Mouse (Mus musculus): Measurements from ENCODE around the gene Zfp169. TPM values are rescaled to one million over a fixed set of nuclear protein-coding genes. Genes with fewer than 3 reads are reported as not detected.
"Not testable (repeated sequence)": the region's sequence is repeated elsewhere in the genome, so short reads cannot be mapped to it uniquely, and the experiment has no call there.

The Zfp169 gene
- polyA plus RNA-seq, 1 experiment from 2014 or later, result 5.8 TPM

DNA sequence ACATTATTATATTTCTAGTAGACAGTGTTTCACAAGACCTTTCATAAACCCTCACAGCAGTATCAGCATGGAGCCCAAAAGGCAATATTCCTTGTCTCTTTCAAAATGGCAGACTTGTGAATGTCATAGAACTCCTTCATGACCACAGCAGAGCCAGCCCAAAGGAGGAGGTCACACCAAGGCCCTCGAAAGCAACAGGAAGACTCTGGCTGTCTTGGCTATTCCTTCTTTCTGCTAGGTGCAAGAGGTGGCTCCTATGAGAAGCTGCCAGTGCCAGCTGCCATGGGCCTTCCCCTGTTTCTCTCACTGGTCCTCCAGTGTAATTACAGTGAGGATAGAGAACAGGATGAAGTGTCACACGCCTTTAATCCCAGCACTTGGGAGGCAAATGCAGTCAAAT lies 15.8 kb upstream of the Zfp169 start:
- peak; percentile 21; the same call in 1 of the 2 replicates for ATAC-seq (ENCODE audit: low read depth)
- Histone ChIP-seq H3K9ac (replicated peaks; ENCODE audit: low read depth, low read length) (no peak overlapping the region), H3K4me1 (ENCODE audit: control insufficient read depth, insufficient read depth, low read length) (no peaks in the 10 kb centered on the region), H3K4me2 (ENCODE audit: low read depth, low read length) (no peak overlapping the region), H3K4me3 (ENCODE audit: low read depth, low read length) (no peak overlapping the region), H3K27ac (ENCODE audit: low read depth, low read length) (0 out of 2 replicates have a peak overlapping the region, but pooled peaks have one; percentile 34), H3K9me3 (ENCODE audit: control insufficient read depth, low read length) (no peaks in the 10 kb centered on the region), H3K36me3 (ENCODE audit: control insufficient read depth, insufficient read depth, low read length) (no peaks in the 10 kb centered on the region), H3K27me3 (ENCODE audit: control insufficient read depth, insufficient read depth, low read length) (no peaks in the 10 kb centered on the region)
- WGBS, result 52% methylated on average over 2 of the region's 2 CpGs

DNA sequence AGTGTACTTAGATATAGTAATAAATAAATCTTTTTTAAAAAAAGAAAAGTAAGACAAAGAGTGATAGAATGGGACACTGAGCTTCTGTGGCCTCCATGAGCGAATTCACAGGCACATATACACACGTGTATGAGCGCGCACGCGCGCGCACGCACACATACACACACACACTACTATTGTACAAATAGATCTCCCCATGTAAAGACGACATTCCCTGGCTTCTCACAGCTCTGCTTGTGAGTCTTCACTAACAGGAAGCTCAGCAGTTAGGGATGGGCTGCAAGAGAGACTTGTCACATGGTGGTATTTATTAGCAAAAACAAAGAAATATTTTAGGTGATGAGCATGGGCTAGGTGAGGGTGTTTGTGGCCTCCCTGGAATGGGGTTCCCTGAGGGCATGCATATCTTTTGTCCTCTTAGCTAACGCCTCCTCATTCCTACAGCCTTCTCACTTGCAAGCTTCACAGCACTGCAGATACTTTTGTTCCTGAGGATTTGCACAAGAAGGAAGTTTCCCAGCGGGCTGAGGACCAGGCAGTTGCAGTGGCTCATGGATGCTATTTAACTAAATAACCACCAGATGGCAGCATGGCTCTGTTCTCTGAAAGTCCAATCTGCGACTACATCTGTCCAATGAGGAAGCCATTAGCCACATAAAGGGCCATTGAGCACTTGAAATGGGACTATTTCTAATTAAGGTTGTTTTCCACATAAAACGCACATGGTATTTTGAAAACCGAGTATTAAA lies 15.0 kb upstream of the Zfp169 start:
- H3K4me1 ChIP-seq (ENCODE audit: control insufficient read depth, insufficient read depth, low read length), result no peaks in the 10 kb centered on the region
- no peaks in the 10 kb centered on the region for H3K9me3 ChIP-seq (ENCODE audit: control insufficient read depth, low read length)
- H3K4me2 ChIP-seq (ENCODE audit: low read depth, low read length), result no peak overlapping the region
- 56% methylated on average over 15 of the region's 15 CpGs for WGBS
- H3K4me3 ChIP-seq (ENCODE audit: low read depth, low read length), result no peak overlapping the region
- no peak overlapping the region for H3K27ac ChIP-seq (ENCODE audit: low read depth, low read length)
- H3K27me3 ChIP-seq (ENCODE audit: control insufficient read depth, insufficient read depth, low read length), result no peaks in the 10 kb centered on the region
- ATAC-seq (ENCODE audit: low read depth), result peak; percentile 85
- no peaks in the 10 kb centered on the region for H3K36me3 ChIP-seq (ENCODE audit: control insufficient read depth, insufficient read depth, low read length)
- H3K9ac ChIP-seq (replicated peaks; ENCODE audit: low read depth, low read length), result no peak overlapping the region

DNA sequence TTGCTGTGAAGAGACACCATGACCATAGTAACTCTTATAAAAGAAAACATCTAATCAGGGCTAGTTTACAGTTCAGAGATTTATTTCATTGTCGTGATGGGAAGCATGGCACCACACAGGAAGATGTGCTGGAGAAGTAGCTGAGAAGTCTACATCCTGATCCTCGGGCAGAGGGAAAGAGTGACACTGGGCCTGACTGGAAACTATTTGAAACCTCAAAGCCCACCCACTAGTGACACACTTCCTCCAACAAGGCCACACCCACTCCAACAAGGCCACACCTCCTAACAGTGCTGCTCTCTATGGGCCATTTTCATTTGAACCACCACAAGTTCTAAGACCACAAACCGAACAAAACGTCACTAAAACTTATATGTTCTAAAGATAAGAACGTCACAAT lies 12.5 kb upstream of the Zfp169 start:
- 83% methylated on average over 5 of the region's 5 CpGs for WGBS
- Histone ChIP-seq H3K9me3 (ENCODE audit: control insufficient read depth, low read length) (no peaks in the 10 kb centered on the region), H3K27me3 (ENCODE audit: control insufficient read depth, insufficient read depth, low read length) (no peaks in the 10 kb centered on the region), H3K4me3 (ENCODE audit: low read depth, low read length) (no peak overlapping the region), H3K9ac (replicated peaks; ENCODE audit: low read depth, low read length) (no peak overlapping the region), H3K27ac (ENCODE audit: low read depth, low read length) (no peak overlapping the region), H3K4me2 (ENCODE audit: low read depth, low read length) (no peak overlapping the region), H3K36me3 (ENCODE audit: control insufficient read depth, insufficient read depth, low read length) (no peaks in the 10 kb centered on the region), H3K4me1 (ENCODE audit: control insufficient read depth, insufficient read depth, low read length) (no peaks in the 10 kb centered on the region)
- ATAC-seq (ENCODE audit: low read depth), result no peak

DNA sequence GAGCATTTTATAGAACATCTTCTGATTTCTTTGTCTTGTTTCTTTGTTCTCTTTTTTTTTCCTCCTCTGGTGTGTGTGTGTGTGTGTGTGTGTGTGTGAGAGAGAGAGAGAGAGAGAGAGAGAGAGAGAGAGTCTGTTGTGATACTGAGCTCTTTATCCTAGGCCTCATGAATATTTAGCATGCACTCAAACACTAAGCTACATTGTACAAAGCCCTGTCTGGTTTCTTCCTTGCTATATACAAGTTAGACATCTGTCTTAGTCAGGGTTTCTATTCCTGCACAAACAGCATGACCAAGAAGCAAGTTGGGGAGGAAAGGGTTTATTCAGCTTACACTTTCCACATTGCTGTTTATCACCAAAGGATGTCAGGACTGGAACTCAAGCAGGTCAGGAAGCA lies 5.9 kb upstream of the Zfp169 start:
- ATAC-seq (ENCODE audit: low read depth); H3K4me3 ChIP-seq (ENCODE audit: low read depth, low read length); H3K27ac ChIP-seq (ENCODE audit: low read depth, low read length): not testable (repeated sequence)

DNA sequence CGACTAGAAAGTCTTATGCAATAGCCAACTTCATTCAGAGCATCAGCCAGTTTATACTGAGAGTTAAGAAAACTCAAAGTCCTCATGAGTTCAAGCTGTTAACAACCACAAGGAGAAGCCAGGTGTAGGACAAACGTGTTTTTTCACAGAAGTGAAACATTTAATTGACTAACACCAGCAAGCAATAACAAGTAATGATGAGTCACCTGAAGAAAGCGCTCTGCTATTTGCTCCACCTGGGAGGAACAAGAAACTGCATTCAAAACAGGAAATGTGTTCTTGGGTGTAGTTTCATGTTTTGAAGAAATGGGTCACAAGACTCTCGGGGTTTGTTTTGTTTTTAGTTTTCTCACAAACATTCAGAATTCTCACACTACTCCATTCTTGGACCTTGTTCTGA lies 2.6 kb upstream of the Zfp169 start:
- Histone ChIP-seq H3K9me3 (ENCODE audit: control insufficient read depth, low read length) (no peaks in the 10 kb centered on the region), H3K4me3 (ENCODE audit: low read depth, low read length) (no peak overlapping the region), H3K4me1 (ENCODE audit: control insufficient read depth, insufficient read depth, low read length) (peaks cover 6% of the 10 kb centered on the region), H3K9ac (replicated peaks; ENCODE audit: low read depth, low read length) (no peak overlapping the region), H3K4me2 (ENCODE audit: low read depth, low read length) (no peak overlapping the region), H3K36me3 (ENCODE audit: control insufficient read depth, insufficient read depth, low read length) (no peaks in the 10 kb centered on the region), H3K27me3 (ENCODE audit: control insufficient read depth, insufficient read depth, low read length) (no peaks in the 10 kb centered on the region), H3K27ac (ENCODE audit: low read depth, low read length) (no peak overlapping the region)
- WGBS, result 87% methylated on average over 4 of the region's 4 CpGs
- no peak for ATAC-seq (ENCODE audit: low read depth)

More for the DNA sequence above, 5.9 kb upstream of the Zfp169 start:
- not testable (repeated sequence) for H3K4me2 ChIP-seq (ENCODE audit: low read depth, low read length); H3K4me1 ChIP-seq (ENCODE audit: control insufficient read depth, insufficient read depth, low read length); H3K36me3 ChIP-seq (ENCODE audit: control insufficient read depth, insufficient read depth, low read length); H3K9me3 ChIP-seq (ENCODE audit: control insufficient read depth, low read length); H3K27me3 ChIP-seq (ENCODE audit: control insufficient read depth, insufficient read depth, low read length); H3K9ac ChIP-seq (replicated peaks; ENCODE audit: low read depth, low read length)

DNA sequence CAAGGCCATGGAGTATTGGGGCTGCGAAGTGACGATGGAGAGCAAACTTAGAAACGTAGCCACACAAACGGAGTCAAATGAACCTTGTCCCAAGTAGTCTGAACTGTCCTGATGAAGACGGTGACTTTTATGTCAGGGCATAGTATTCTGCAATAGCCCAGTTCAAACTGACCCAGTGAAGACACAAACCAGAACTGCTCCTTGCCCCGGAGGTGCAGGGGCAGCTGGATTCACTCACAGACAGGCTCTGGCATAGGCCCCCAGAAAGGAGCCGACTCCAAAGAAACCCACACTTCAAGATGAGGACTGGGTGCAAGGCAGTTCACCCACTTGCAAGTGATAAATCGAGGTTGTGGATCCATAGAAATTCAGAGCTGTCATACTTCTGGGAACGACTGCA lies 4.6 kb downstream of the Zfp169 start:
- Histone ChIP-seq H3K4me2 (ENCODE audit: low read depth, low read length) (no peak overlapping the region), H3K4me1 (ENCODE audit: control insufficient read depth, insufficient read depth, low read length) (peaks cover 6% of the 10 kb centered on the region), H3K4me3 (ENCODE audit: low read depth, low read length) (no peak overlapping the region), H3K9me3 (ENCODE audit: control insufficient read depth, low read length) (no peaks in the 10 kb centered on the region), H3K27ac (ENCODE audit: low read depth, low read length) (no peak overlapping the region), H3K36me3 (ENCODE audit: control insufficient read depth, insufficient read depth, low read length) (peaks cover 7% of the 10 kb centered on the region; the same call in 1 of the 2 replicates), H3K9ac (replicated peaks; ENCODE audit: low read depth, low read length) (no peak overlapping the region), H3K27me3 (ENCODE audit: control insufficient read depth, insufficient read depth, low read length) (no peaks in the 10 kb centered on the region)
- 93% methylated on average over 9 of the region's 9 CpGs for WGBS
- ATAC-seq (ENCODE audit: low read depth), result no peak

DNA sequence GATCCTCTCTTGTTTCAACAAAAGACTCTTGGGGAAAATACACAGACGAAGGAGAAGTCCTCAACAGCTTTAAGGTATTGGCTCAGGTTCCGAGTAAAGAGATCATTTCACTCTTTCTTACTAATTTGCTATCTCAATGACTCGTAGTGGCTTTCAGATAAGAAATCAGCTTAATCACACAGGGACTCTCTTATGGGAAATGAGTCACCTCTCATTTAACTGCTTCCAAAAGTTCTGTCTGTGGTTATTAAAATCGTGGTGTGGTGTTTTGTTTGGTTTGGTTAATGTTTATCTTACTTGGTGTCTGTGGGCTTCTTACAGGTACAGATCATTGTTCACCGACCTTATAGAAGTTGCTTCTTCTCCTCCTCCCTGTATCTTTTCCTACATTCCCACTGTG lies 10.8 kb downstream of the Zfp169 start:
- no peak overlapping the region for H3K27ac ChIP-seq (ENCODE audit: low read depth, low read length)
- no peaks in the 10 kb centered on the region for H3K4me1 ChIP-seq (ENCODE audit: control insufficient read depth, insufficient read depth, low read length)
- ATAC-seq (ENCODE audit: low read depth), result no peak
- no peak overlapping the region for H3K4me3 ChIP-seq (ENCODE audit: low read depth, low read length)
- peaks cover 7% of the 10 kb centered on the region; the same call in 1 of the 2 replicates for H3K36me3 ChIP-seq (ENCODE audit: control insufficient read depth, insufficient read depth, low read length)
- no peak overlapping the region for H3K9ac ChIP-seq (replicated peaks; ENCODE audit: low read depth, low read length)
- no peaks in the 10 kb centered on the region for H3K9me3 ChIP-seq (ENCODE audit: control insufficient read depth, low read length)
- WGBS, result 93% methylated on average over 5 of the region's 5 CpGs
- no peak overlapping the region for H3K4me2 ChIP-seq (ENCODE audit: low read depth, low read length)
- H3K27me3 ChIP-seq (ENCODE audit: control insufficient read depth, insufficient read depth, low read length), result no peaks in the 10 kb centered on the region

DNA sequence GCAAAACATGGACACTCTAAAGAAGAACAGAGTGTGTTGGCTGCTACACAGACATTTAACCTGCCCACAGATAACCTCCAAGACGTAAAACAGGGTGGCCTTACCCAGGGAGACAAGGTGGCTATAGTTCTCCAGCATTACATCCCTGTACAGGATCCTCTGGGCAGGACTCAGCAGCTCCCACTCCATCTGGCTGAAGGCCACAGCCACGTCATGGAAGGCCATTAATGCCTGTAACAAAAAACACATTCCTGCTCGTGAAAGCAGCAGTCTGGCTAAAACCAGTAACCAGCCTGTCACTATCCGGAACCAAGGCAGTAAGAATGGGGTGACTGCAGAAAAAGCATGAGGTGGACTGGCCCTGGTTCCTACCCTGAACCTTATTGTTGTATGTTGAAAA lies 14.6 kb downstream of the Zfp169 start:
- 61% methylated on average over 4 of the region's 4 CpGs for WGBS
- no peak overlapping the region for H3K4me3 ChIP-seq (ENCODE audit: low read depth, low read length)
- H3K9me3 ChIP-seq (ENCODE audit: control insufficient read depth, low read length), result no peaks in the 10 kb centered on the region; the same call in 1 of the 2 replicates
- no peaks in the 10 kb centered on the region for H3K4me1 ChIP-seq (ENCODE audit: control insufficient read depth, insufficient read depth, low read length)
- H3K36me3 ChIP-seq (ENCODE audit: control insufficient read depth, insufficient read depth, low read length), result no peaks in the 10 kb centered on the region
- no peak for ATAC-seq (ENCODE audit: low read depth)
- H3K9ac ChIP-seq (replicated peaks; ENCODE audit: low read depth, low read length), result no peak overlapping the region
- no peaks in the 10 kb centered on the region for H3K27me3 ChIP-seq (ENCODE audit: control insufficient read depth, insufficient read depth, low read length)
- no peak overlapping the region for H3K27ac ChIP-seq (ENCODE audit: low read depth, low read length)
- no peak overlapping the region for H3K4me2 ChIP-seq (ENCODE audit: low read depth, low read length)

DNA sequence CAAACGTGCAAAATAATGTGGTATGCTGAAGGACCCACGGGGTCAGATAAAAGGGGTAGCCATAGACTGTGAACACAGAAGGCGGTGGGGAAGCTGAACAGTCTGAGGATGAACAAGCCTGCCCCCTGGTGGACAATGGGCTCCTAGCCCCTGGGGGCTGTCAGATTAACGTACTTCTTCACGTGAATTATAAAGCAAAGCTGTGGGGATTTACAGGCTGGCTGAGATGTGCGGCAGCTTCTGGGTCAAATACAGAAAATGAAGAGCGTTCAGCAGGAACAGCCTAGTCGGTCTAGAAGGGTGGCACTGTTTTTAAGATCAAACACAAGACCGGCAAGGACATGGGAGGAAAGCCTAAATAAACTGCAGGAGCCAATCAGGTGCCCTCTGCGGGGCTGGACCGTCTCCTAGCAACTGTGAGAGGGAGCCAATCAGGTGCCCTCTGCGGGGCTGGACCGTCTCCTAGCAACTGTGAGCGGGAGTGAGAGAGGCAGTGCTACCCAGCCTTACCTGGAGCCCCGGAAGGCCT lies 15.5 kb downstream of the Zfp169 start:
- Histone ChIP-seq H3K4me1 (ENCODE audit: control insufficient read depth, insufficient read depth, low read length) (no peaks in the 10 kb centered on the region), H3K36me3 (ENCODE audit: control insufficient read depth, insufficient read depth, low read length) (no peaks in the 10 kb centered on the region), H3K9me3 (ENCODE audit: control insufficient read depth, low read length) (no peaks in the 10 kb centered on the region; the same call in 1 of the 2 replicates), H3K27ac (ENCODE audit: low read depth, low read length) (no peak overlapping the region), H3K4me2 (ENCODE audit: low read depth, low read length) (peak overlapping the region; percentile 34), H3K27me3 (ENCODE audit: control insufficient read depth, insufficient read depth, low read length) (no peaks in the 10 kb centered on the region), H3K4me3 (ENCODE audit: low read depth, low read length) (peak overlapping the region; percentile 18), H3K9ac (replicated peaks; ENCODE audit: low read depth, low read length) (no peak overlapping the region)
- peak; percentile 99 for ATAC-seq (ENCODE audit: low read depth)
- WGBS, result 5% methylated on average over 15 of the region's 15 CpGs
